Mouse (Mus musculus) liver (tissue): ENCODE measurements around the gene Rasgrf1.

Experiments used
- DNase-seq: peaks from one replicate; pipeline ENCODE4 v3.0.0-alpha.2; 2020; ENCODE audit warnings: mixed read lengths

The Rasgrf1 gene

DNA sequence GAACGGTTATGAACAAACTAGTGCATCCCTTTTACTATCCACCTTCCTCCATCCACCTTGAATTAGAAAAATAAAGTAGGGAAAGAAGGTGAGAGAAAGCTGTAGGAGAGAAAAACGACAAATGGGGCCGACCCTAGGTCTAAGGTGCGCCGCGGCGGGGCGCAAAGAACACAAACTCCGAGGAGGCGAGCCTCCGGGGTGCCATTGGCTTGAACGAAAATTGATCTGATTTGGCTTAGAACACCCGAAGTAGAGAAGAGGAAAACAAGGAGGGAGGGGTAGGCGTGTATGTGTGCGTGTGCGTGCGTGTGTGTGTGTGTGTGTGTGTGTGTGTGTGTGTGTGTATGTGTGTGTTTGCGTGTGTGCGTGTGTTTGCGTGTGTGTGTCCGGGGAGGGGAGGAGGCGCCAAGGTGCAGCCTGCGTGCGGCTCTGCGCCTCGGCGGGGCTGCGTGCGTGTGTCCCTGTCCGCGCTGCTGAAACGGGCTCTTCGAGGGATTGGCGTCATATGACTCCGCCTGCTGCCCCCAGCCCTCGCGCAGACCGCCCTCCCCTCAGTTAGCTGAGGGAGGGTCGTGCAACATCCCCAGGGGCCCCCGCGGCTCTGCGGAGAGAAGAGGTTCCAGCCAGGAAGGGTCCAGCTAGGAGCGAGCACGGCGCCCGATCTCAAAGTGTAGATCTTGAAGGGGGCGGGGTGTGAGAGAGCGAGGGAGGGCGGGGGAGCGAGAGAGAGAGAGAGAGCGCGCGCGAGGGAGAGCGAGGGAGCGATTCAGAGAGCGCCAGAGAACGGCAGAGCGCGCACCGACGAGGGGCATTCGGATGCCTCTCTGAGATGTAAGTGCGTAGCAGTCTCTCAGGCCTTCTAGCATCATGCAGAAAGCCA, at the start of gene Rasgrf1:
Rasgrf1 (plus strand) TSS at position 778 of the 880 bp plus-strand sequence.
- DNase-seq = peak; percentile 24

DNA sequence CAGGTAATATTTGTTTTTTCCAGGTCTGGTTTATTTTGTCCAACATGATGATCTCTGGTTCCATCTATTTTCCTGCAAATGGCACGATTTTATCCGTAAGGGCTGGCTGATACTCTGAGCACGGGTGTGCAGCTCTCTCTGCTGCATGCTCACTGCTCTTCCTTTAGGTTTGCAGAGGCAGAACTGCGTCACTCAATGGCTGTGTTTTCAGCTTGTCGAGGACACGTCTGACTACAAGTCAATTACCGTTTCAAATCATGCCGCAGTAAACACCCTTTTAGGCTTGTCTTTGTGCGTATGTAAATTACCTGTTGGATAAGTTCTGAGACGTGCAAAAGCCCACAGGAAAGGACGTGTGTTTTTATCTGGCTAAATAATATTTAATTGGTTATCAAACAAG, 49.6 kb upstream of the Rasgrf1 start:
- DNase-seq = no peak

DNA sequence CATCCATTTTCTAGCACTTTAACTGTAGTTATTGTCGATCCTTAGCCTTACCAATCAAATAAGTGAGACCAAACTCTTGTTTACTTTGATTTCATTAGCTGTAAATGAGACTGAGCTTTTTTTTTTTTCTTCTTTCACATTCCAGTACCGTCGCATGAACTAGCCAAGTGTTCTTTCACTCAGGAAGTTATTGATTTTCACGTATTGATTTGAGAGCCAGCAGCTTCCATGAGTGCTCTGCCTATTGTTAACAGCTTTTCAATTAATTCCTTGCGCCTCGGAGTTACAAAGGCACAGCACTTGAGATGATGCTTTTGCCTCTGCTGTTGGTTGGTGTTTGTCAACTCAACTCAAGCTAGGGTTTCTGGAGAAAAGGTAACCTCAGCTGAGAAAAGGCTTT, 49.1 kb upstream of the Rasgrf1 start:
- no peak for DNase-seq

DNA sequence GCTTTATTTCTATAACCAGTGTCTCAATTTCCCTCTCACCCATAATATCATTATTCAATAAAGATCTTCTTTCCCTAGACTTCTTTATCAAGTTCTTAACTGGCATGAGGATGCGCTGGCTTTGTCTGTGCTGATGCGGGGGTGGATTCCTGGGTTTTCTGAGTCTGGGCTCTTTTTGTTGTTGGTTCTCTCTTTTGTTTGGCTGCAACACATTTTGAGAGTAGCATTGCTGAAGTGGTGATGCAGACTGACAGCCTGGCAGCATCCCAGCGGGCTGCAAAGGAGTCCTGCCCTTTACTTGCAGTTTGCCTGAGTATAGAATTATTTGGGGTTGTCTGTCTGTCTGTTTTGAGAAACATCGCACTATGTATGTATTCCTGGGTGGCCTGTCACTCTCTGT, 42.6 kb upstream of the Rasgrf1 start:
- DNase-seq = no peak

DNA sequence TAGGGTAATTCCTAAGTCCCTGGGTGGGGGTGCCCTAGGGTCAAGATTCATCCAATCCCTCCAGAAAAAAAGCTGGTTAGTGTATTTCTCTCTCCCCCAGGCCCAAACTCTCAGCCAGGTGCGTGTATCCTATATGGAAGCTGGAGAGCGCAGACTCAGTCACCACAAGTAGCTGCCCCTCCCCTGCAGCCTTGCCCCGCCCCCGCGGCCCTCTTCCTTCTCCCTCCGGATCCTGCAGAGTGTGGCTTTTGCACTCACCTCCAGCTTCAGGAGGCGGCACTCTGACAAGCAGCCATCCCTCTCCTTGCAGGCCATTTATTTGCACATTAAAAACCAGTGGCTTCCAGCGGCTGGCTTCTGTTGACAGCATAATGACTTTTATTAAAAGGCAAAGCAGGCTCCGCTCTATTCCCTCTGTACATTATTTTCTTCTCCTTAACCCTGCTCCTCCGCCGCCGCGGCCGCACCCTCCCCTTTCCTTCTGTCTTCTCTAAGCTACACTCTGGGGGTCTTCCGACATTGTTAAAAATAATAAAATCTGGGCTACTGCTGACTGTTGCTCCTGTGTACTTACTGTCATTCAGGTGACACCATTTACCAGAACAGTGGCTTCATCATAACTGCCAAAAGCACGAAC, 41.5 kb upstream of the Rasgrf1 start:
- DNase-seq = no peak

DNA sequence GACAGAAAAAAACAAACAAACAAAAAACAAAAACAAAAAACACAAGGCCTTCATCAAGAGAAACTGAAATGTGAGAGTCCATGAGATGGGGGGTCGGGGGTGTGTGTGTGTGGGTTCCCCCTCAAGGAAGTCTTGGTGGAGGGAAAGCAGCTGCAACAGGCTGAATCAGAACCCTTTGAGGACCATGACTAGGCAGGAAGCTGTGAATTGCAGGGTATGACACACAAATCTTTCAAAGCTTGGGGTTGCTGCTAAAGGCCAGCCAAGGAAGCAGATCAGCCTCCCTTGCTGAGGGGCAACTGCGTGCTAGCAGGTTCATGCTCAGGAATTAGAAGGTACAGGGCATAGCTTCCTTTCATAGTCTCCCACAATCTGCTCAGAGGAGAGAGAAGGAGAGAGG, 40.1 kb upstream of the Rasgrf1 start:
- DNase-seq = no peak

DNA sequence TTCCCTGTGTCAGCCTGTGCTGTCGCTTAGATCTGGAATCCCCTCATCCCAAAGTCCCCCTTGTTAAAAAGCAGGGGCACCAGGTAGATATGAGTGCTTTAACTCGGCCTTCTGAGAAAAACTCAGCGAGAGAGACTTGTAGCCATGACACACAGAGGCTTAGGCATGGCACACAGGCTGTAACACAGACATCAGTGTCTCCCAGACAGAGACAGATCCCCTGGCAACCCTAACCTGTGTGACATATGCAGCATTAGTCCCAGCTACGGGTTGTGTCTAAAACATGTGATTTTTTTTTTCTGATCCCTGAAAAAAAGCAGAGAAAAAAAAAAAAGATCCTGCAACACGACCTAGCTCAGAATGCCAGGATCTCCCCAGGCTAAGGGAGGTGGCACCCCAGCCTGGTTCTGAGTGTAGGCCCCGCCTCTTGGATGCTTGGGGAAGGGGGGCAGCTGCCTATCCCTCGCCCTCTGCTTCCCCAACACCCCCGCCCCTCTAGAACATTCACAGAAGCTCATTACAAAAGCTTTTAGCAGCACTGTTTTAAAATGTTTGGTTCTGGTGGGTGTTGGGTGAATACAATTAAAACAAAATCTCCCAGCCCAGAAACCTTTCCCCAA, 39.1 kb upstream of the Rasgrf1 start:
- DNase-seq = no peak

DNA sequence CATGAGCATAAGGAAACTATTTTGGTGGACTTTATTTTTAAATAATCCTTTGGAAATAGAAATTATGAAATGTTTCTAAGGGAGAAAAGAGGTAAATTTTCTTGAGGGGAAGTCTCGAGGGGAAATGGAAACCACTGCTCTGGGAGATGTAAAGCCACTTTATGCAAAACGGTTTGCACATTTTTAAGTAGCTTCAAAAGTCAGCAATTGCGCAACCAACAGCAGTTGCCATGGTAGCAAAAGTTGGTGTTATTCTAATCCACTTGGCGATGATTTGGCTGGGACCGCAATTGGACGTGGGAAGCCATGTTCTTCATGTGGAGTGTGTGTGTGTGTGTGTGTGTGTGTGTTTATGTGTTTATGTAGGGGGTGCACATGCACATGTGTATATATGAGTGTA, 37.6 kb upstream of the Rasgrf1 start:
- DNase-seq = no peak

DNA sequence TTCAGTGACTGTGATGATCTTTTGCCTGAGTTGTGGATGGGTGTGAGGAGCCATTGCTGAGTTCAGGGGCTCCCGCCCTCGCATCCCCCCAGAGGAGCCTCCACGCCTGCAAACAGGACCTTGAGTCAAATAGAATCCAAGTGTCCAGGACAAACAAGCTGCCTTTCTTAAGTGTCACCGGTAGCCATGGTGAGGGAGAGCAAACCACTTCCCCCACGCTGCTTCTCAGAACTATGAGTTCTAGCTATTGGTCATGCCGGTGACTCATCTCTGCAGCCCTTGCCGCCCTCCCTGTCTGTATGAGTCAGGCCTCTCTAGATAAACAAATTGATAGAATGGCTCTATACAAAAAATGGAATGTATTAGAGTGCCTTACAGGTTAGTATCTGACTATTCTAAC, 35.3 kb upstream of the Rasgrf1 start:
- no peak for DNase-seq

DNA sequence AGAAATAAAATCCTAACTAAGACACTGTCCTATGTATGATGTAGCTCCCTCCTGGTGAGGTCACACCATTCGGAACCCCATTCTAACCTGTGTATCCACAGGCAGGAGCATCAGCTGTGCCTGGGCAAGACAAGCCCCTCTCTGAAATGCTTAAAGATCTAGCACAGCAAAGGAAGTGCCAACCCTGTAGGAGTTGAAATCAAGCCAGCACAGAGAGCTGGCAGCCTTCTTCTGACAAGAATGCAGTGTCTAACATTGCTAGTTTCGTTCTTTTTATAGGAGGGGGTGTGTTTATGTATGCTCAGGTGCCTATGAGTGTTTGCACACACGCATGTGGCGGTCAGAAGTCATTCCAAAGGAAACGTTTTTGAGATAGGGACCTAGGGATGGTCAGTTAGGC, 34.2 kb upstream of the Rasgrf1 start:
- no peak for DNase-seq

DNA sequence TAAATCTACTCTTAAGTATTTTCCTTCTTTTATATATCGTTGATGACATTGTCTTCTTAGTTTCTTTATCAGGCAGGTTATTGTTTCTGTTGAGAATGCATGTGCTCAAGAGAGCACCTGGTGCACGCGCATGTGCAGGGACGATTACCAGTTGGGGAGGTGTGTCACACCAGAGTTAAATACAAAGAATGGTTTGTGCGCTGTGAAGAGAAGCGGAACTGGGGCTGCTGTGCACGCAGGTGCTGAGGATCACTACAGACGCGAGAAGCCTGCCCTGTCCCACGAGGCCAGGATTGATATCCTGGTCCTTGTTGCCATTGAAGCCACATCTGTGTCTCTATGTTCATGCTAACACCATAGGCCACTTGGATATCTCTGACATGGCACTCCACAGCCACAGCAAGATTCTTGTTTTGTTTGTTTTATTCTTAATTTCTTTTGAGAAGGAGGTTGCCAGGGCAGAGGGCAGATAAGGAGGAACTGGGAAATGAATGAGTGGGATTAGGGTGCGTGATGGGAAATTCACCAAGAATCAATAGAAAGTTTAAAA, 31.2 kb upstream of the Rasgrf1 start:
- no peak for DNase-seq

DNA sequence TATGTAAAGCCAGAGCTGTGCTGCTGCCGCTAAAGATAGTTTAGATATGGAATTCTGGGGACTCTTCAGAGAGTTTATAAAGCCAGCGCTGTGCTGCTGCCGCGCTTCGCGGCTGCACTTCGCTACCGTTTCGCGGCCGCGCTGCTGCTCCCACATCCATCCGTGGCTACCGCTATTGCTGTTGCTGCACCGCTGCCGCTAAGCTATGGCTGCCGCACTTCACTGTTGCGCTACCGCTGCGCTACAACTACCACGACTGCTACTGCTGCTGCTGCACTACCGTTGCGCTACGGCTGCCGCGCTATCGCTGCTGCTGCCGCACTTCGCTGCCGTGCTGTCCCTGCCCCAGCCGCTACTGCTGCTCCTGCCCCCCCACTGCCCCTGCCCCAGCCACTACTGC, 30.1 kb upstream of the Rasgrf1 start:
- DNase-seq = no peak

DNA sequence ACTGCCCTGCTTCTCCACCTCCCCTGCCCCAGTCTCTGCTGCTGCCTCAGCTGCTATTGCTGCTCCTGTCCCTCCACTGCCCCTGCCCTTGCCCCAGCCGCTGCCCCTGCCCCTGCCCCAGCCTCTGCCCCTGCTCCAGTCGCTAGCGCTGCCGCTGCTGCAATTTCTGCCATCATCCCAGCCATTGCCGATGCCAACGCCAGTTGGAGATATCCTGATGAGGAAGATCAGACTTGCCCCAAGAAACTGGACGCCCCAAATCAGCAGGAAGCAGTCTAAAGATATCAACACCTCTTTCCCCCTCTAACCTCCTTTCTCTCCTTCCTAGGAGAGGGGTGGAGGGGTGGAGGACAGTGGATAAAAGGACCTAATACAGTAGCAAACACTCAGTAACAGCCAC, 28.2 kb upstream of the Rasgrf1 start:
- DNase-seq = no peak

DNA sequence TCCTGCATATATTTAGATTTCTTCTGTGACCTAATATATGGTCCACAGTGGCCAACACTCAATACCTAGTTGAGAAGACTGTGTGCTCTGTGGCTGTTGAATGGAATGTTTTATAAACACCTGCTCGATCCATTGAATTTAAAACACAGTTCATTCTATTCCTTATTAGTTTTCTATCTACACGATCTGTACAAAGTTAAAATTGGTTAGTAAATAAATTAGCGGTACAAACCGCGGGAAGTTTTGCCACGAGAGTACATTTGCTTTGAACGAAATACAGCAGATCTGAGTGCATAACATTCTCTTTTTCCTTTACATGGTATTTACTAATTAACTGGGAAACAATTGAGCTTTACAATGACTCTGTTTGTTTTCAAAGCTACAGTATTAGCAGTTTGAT, 27.1 kb upstream of the Rasgrf1 start:
- no peak for DNase-seq

DNA sequence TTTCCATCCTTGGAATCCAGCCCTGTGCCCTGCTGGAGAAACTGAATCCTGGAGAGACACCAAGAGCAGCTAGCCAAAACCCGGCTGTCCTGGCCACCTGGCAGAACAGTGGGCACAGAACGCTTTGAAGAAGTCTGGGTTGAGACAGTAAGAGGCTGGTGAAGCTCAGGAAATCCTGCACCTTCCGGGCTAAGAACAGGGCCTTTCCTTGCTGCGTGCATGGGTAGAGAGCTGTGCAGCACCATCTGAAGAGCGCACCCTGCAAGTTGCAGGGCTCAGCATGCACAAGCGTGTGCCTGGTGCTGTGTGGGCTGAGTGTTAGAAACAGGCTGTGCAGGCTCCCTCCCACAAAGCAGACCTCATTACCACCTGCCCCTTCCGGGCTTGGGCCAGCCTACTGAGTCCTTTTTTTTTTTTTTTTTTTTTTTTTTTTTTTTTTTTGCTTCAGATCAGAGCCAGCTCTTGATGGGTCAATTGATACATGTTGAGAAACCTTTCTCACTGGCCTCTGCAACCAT, 23.9 kb upstream of the Rasgrf1 start:
- no peak for DNase-seq

DNA sequence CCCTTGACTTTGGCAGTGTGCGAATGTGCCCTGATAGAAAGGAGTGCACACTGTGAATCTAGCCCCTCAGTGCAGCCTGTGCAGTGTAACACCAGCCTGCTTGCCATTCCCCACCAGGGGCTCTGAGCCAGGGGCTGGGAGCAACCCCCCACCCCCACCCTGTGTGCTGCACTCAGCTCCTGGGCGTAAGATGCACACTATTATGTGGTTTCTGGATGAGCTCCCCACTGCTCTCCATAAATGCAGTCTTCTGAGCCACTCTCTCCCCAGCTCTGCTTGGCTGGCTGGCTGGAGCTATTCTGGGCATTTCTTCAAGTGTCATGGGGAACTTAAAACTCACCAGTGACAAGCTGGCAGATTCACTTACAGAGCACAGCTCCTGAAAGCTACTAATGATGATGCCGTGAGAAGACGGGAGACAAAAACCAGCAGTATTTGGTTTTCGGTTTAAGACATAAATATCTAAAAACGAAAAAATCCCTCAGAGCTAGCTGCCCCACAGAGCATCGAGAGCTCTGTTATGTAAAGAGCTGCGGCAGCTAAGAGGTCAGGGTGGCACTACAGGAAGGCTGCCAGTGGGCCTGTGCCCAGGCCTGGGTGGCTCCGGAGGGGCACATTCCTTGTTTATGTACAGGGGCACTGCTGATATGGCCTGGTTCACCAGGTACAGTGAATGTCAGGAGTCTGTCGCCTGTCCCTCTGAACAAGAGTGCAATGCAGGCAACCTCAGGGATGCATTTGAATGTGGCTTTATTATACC, 18.0 kb upstream of the Rasgrf1 start:
- DNase-seq = no peak

DNA sequence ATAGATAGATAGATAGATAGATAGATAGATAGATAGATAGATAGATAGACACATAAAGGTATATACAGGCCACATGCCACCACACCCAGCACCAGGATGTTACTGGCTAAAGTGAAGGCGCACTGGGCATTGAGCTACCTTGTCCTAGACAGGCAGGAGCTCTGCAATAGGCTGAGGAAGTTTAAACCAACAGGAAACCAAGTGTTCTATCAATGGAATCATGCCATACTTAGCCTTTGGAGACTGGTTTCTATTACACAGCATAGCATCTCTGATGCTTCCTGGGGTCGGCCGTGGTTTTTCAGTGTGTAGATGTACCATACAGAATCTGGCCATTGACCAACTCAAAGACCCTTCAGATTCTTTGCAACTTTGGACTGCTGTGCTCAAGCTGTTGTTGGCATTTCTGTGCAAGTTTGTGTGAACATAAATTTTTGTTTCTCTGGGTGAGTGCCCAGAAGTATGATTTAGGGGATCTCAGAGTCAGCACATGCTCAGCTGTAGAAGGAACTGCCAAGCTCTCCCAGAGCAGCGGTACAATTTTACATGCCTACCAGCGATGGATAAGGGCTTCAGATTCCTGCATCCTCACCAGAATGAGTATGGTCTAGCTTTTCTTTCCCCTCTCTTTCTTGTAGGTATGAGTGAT, 17.0 kb upstream of the Rasgrf1 start:
- no peak for DNase-seq

DNA sequence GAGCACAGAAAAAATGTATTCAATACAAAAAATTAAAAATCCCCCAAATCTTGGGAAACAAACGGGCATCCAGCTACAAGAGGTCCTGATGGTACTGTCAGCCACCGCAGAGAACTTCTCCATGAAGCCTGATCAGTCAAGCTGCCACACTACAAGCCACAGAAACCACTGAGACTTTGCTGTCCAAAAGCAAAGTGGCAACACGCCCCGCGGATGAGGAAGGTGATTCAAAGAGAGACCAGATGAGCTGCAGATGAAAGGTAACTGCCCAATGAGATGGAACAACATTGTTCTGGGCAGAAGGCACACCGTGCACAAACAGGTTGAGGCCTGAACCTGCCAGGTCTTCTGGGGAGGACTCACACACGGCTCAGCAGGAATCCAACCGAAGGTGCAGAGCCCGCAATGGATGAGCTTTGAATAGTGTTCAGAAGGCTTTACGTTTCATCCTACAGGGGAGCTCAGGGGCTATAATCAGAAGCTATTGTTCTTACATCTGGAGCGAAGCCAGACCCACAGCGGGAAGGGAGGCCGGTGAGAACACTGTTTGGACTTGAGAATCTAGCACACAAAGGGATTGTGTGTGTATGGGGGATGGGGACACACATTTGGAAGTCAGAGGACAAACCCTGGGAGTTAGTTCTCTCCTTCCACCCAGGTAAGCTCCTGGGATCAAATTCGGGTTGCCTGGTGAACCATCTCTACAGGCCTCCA, 9.4 kb upstream of the Rasgrf1 start:
- DNase-seq = no peak

DNA sequence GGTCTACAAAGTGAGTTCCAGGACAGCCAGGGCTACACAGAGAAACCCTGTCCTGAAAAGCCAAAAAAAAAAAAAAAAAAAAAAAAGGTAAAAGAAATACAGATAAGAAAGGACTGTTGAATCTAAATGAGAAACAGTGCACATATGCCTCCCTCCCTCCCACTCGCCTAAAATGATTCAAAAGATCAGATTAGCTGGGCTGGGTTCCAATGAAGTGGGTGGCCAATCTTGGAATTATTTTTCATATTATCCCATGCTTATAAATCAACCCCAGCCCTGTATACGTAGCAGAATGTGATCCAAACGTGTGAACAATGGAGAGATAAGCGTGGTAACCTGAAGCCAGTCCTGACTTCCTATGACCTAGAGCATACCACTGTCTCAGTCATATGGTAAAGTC, 8.5 kb upstream of the Rasgrf1 start:
- DNase-seq = no peak

DNA sequence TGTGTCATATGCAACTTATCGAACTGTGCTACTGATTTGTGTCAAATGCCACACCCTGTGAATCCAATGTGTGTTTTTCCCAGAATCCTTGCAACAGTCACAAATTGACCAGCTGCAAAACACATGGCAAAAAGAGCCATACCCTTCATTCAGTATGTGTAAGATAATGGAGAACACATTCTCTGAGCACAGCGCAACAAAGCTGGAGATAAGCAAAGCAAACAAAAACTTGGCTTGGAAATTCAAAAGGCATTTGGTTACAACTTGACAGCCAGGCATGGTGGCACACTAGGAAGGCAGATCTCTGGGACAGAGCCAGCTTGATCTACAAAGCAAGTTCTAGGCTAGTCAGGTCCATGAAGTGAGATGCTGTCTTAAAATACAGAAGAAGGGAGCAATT, 6.9 kb upstream of the Rasgrf1 start:
- no peak for DNase-seq

DNA sequence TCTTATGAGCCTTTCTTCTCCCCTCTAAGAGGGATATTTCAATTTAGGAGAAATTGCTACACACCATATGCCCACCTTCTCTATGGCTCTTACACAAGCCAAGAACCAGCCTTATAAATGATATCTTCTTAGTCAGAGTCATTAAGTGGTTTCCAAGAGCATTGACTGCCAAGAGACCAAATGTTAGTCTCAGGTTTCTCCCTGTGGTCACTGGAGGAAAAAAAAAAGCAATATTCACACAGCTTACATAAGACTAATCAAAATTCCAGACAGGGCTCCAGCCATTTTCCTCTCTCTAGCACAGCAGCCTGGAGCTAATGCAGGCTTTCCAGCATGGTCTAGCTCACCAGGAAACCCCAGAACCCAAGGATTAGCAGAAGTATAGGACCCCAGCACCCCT, 3.1 kb upstream of the Rasgrf1 start:
- DNase-seq = no peak

DNA sequence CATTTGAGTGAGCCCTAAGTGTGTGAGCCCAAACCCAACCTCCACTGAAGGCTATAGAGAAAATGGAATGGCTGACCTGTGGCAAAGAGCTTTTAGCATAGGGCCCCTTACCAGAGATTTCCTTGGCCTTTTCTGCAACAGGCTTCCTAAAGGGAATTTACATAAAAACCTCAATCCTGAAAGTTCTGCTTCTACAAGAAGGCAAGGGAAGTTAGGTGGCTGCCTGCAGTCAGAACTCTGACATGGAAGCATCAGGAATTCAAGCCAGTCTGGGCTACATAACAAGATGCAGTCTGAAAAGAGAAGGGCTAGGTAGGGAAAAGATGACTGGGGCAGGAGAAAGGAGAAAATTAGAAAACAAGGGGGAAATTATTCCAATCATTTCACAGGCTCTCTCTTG, 1.8 kb upstream of the Rasgrf1 start:
- no peak for DNase-seq
